In genomic region chr6:148942406-148942805, GRCm38 (mm10) we compare ENCODE assay signal across 17 mouse cellular contexts. TPM values are rescaled to one million over a fixed set of nuclear protein-coding genes. Genes with fewer than 3 reads are reported as not detected.
DNase-seq lines count a peak whose midpoint lies in the region; ATAC-seq and TF ChIP-seq lines count a peak whose summit lies in the region.
"Had no signal": no experiment of that assay in that cellular context is flagged by ENCODE, and none has a peak within 500 bp of the region (broad histone marks: within the 10 kb centered on the region; RNA-seq: fewer than 3 reads in every experiment).

No protein-coding gene starts in this region.

- H3K27me3 ChIP-seq in forebrain, embryonic 10.5 days (ENCODE audit: poor library complexity, severe bottlenecking), result no peaks in the 10 kb centered on the region
- H3K27me3 ChIP-seq in forebrain, postnatal 0 days (ENCODE audit: insufficient read depth, low read length), result no peaks in the 10 kb centered on the region
- no peaks in the 10 kb centered on the region for H3K27me3 ChIP-seq in liver, postnatal 0 days (ENCODE audit: insufficient read depth, low read length)
- H3K27me3 ChIP-seq in ES-Bruce4 (ENCODE audit: control insufficient read depth, insufficient read depth, low read length, poor library complexity, severe bottlenecking), result no peaks in the 10 kb centered on the region
- no peaks in the 10 kb centered on the region for H3K27me3 ChIP-seq in neural tube, embryonic 15.5 days (replicated peaks)
- H3K27me3 ChIP-seq: hindbrain, embryonic 12.5 days; neural tube, embryonic 13.5 days had no signal

- H3K9me3 ChIP-seq in forebrain, embryonic 10.5 days, result no peaks in the 10 kb centered on the region
- H3K9me3 ChIP-seq in forebrain, postnatal 0 days (ENCODE audit: low read length), result no peaks in the 10 kb centered on the region
- no peaks in the 10 kb centered on the region for H3K9me3 ChIP-seq in liver, postnatal 0 days (ENCODE audit: low read length)
- no peaks in the 10 kb centered on the region for H3K9me3 ChIP-seq in ES-Bruce4 (replicated peaks; ENCODE audit: control insufficient read depth, insufficient read depth, low read length, poor library complexity, severe bottlenecking)
- H3K9me3 ChIP-seq in neural tube, embryonic 15.5 days (replicated peaks), result no peaks in the 10 kb centered on the region
- H3K9me3 ChIP-seq: hindbrain, embryonic 12.5 days; neural tube, embryonic 13.5 days had no signal

- H3K27ac ChIP-seq in forebrain, embryonic 10.5 days, result no peak overlapping the region
- H3K27ac ChIP-seq in forebrain, postnatal 0 days (ENCODE audit: low read depth, low read length), result no peak overlapping the region
- no peak overlapping the region for H3K27ac ChIP-seq in liver, postnatal 0 days (ENCODE audit: low read depth)
- peak overlapping the region; percentile 61; the same call in 1 of the 2 replicates for H3K27ac ChIP-seq in ES-Bruce4 (ENCODE audit: insufficient read depth, low read length)
- no peak overlapping the region for H3K27ac ChIP-seq in neural tube, embryonic 15.5 days (replicated peaks)
- H3K27ac ChIP-seq: hindbrain, embryonic 12.5 days; macrophage; neural tube, embryonic 13.5 days had no signal

- TF ChIP-seq EP300 in liver, postnatal 0 days (IDR thresholded peaks at IDR 0.05; ENCODE audit: low read depth), result no peak
- TF ChIP-seq EP300 in ES-Bruce4 (IDR thresholded peaks at IDR 0.05; ENCODE audit: insufficient read depth, low read depth, low read length), result no peak

- DNase-seq in forebrain, embryonic 10.5 days (ENCODE audit: extremely low spot score, low spot score), result no peak
- no peak for DNase-seq in forebrain, postnatal 0 days
- no peak for DNase-seq in liver, postnatal 0 days
- no peak for DNase-seq in liver
- DNase-seq in induced T-regulatory cell, adult 2 months (ENCODE audit: low read depth), result peak; percentile 45
- DNase-seq in testis, postnatal 14 days (ENCODE audit: low spot score), result no peak
- DNase-seq: adrenal gland, adult 2 months; cerebellum, adult 11 months; cerebellum, postnatal 36 days; gastrocnemius, postnatal 25 days; kidney, adult 2 months; kidney, postnatal 36 days had no signal

- H3K9ac ChIP-seq in forebrain, postnatal 0 days, result no peak overlapping the region
- H3K9ac ChIP-seq in liver, postnatal 0 days (replicated peaks), result no peak overlapping the region
- peak overlapping the region; percentile 69; the same call in 1 of the 2 replicates for H3K9ac ChIP-seq in ES-Bruce4 (ENCODE audit: low read depth, poor library complexity, severe bottlenecking)
- no peak overlapping the region for H3K9ac ChIP-seq in neural tube, embryonic 15.5 days (replicated peaks)
- H3K9ac ChIP-seq: hindbrain, embryonic 12.5 days; neural tube, embryonic 13.5 days had no signal

- TF ChIP-seq CTCF in forebrain, postnatal 0 days (IDR thresholded peaks at IDR 0.05; ENCODE audit: low read depth), result no peak
- TF ChIP-seq CTCF in liver, postnatal 0 days (IDR thresholded peaks at IDR 0.05; ENCODE audit: low read depth), result 0 out of 2 replicates have a peak, but pooled peaks have one; percentile 16
- TF ChIP-seq CTCF in ES-Bruce4 (IDR thresholded peaks at IDR 0.05; ENCODE audit: low read depth, low read length), result peak; percentile 36

- H3K36me3 ChIP-seq in forebrain, embryonic 10.5 days (replicated peaks), result peaks cover 54% of the 10 kb centered on the region
- no peaks in the 10 kb centered on the region for H3K36me3 ChIP-seq in forebrain, postnatal 0 days (ENCODE audit: insufficient read depth)
- no peaks in the 10 kb centered on the region for H3K36me3 ChIP-seq in liver, postnatal 0 days (replicated peaks; ENCODE audit: insufficient read depth, low read length)
- peaks cover 61% of the 10 kb centered on the region for H3K36me3 ChIP-seq in ES-Bruce4 (ENCODE audit: control insufficient read depth, insufficient read depth, low read length, poor library complexity, severe bottlenecking)
- no peaks in the 10 kb centered on the region for H3K36me3 ChIP-seq in neural tube, embryonic 15.5 days
- H3K36me3 ChIP-seq: hindbrain, embryonic 12.5 days; neural tube, embryonic 13.5 days had no signal

- no peak for ATAC-seq in forebrain, postnatal 0 days
- no peak for ATAC-seq in liver, postnatal 0 days
- ATAC-seq in neural tube, embryonic 15.5 days (ENCODE audit: low FRiP score), result no peak

- peak overlapping the region; percentile 92; the same call in 1 of the 2 replicates for H3K4me3 ChIP-seq in forebrain, embryonic 10.5 days
- no peak overlapping the region for H3K4me3 ChIP-seq in forebrain, postnatal 0 days (ENCODE audit: low read depth, low read length)
- H3K4me3 ChIP-seq in liver, postnatal 0 days (ENCODE audit: low read depth, low read length), result no peak overlapping the region
- H3K4me3 ChIP-seq in ES-Bruce4 (ENCODE audit: low read depth, low read length), result peak overlapping the region; percentile 46
- H3K4me3 ChIP-seq in neural tube, embryonic 15.5 days (replicated peaks), result no peak overlapping the region
- H3K4me3 ChIP-seq: hindbrain, embryonic 12.5 days; neural tube, embryonic 13.5 days had no signal

- whole genome bisulfite sequencing in forebrain, embryonic 10.5 days, result 76% methylated on average over 4 of the region's 4 CpGs
- WGBS in forebrain, postnatal 0 days, result 67% methylated on average over 4 of the region's 4 CpGs
- 72% methylated on average over 4 of the region's 4 CpGs for WGBS in liver, postnatal 0 days (ENCODE audit: insufficient replicate concordance)
- WGBS in neural tube, embryonic 15.5 days, result 69% methylated on average over 4 of the region's 4 CpGs

- peaks cover 44% of the 10 kb centered on the region for H3K4me1 ChIP-seq in forebrain, embryonic 10.5 days
- no peaks in the 10 kb centered on the region for H3K4me1 ChIP-seq in forebrain, postnatal 0 days (ENCODE audit: insufficient read depth)
- H3K4me1 ChIP-seq in liver, postnatal 0 days (ENCODE audit: insufficient read depth), result peaks cover 13% of the 10 kb centered on the region
- no peaks in the 10 kb centered on the region for H3K4me1 ChIP-seq in ES-Bruce4 (ENCODE audit: control insufficient read depth, insufficient read depth, low read length)
- peaks cover 9% of the 10 kb centered on the region for H3K4me1 ChIP-seq in neural tube, embryonic 15.5 days

- H3K4me2 ChIP-seq in forebrain, postnatal 0 days (ENCODE audit: low read depth), result no peak overlapping the region
- H3K4me2 ChIP-seq in liver, postnatal 0 days (ENCODE audit: low read depth, low read length), result no peak overlapping the region
- no peak overlapping the region for H3K4me2 ChIP-seq in neural tube, embryonic 15.5 days

- TF ChIP-seq POLR2A in ES-Bruce4 (IDR thresholded peaks at IDR 0.05; ENCODE audit: insufficient read depth, low read length), result no peak

RNA-seq across cellular contexts. Expression of gene Sinhcaf, which starts 3.9 kb away (rescaled TPM):
- 333 and 368 TPM in 2 replicates for polyA plus RNA-seq in forebrain, embryonic 10.5 days (2016; fragmentation: Nextera tagmentation; extraction: Ambion mirVana)
- total RNA-seq in forebrain, postnatal 0 days (2014; rRNA removed), result 21.8 and 25.3 TPM in 2 replicates
- 19.4 and 22.4 TPM in 2 replicates for polyA plus RNA-seq in forebrain, postnatal 0 days (2015; fragmentation: Nextera tagmentation; extraction: Ambion mirVana)
- 8.3 and 9.4 TPM in 2 replicates for polyA plus RNA-seq in liver, postnatal 0 days (2015; fragmentation: Nextera tagmentation; extraction: Ambion mirVana)
- 406 and 461 TPM in 2 replicates for polyA plus RNA-seq in ES-Bruce4 (2011; ENCODE audit: insufficient read depth, insufficient read length, low read depth, missing spikeins)
- 26.7 and 43.3 TPM in 2 replicates for polyA plus RNA-seq in neural tube, embryonic 15.5 days (2015; fragmentation: Nextera tagmentation; extraction: Ambion mirVana)

RNA-seq across cellular contexts. Expression of gene Caprin2, which starts 46.4 kb away (rescaled TPM):
- polyA plus RNA-seq in forebrain, embryonic 10.5 days (2016; fragmentation: Nextera tagmentation; extraction: Ambion mirVana), result 18.9 and 21.3 TPM in 2 replicates
- total RNA-seq in forebrain, postnatal 0 days (2014; rRNA removed), result 9.9 and 16.9 TPM in 2 replicates
- 2.3 and 4.1 TPM in 2 replicates for polyA plus RNA-seq in forebrain, postnatal 0 days (2015; fragmentation: Nextera tagmentation; extraction: Ambion mirVana)
- 2.6 and 2.7 TPM in 2 replicates for polyA plus RNA-seq in liver, postnatal 0 days (2015; fragmentation: Nextera tagmentation; extraction: Ambion mirVana)
- polyA plus RNA-seq in ES-Bruce4 (2011; ENCODE audit: insufficient read depth, insufficient read length, low read depth, missing spikeins), result 44.0 and 44.6 TPM in 2 replicates
- polyA plus RNA-seq in neural tube, embryonic 15.5 days (2015; fragmentation: Nextera tagmentation; extraction: Ambion mirVana), result 10.6 and 12.9 TPM in 2 replicates

Comparison
In these comparisons a context has a peak if more than half of its experiments do, and no peak if none do; other contexts are left out.
1. H3K4me3 ChIP-seq: peak in forebrain, embryonic 10.5 days (single experiment) and ES-Bruce4 (single experiment); none in forebrain, postnatal 0 days (single experiment), liver, postnatal 0 days (single experiment) and neural tube, embryonic 15.5 days (single experiment).